Mouse (Mus musculus) layer of hippocampus, postnatal 14 days (tissue): ENCODE measurements around the gene Prr15. TPM values are rescaled to one million over a fixed set of nuclear protein-coding genes. Genes with fewer than 3 reads are reported as not detected.

Source experiments
- DNase-seq, 2 experiments: peaks; one replicate each; pipeline ENCODE4 v3.0.0; 2021 to 2022; ENCODE audit warnings: low spot score in 2 of 2, mixed read lengths in 1 of 2
- long read RNA-seq, 2 experiments: library from polyadenylated mRNA; stranded (forward); transcript quantifications; one replicate each; pipeline ENCODE4 v2.0.0; 2021
- total RNA-seq, 2 experiments: library from RNA; stranded (reverse); gene quantifications; 2 replicates each; pipeline ENCODE4 v1.2.3; 2021

Prr15 gene
- under 1 TPM; 0.62 to 0.99 TPM for total RNA-seq
- long read RNA-seq, experiment 1 = 0 reads
- long read RNA-seq, experiment 2 = 0 reads

DNA sequence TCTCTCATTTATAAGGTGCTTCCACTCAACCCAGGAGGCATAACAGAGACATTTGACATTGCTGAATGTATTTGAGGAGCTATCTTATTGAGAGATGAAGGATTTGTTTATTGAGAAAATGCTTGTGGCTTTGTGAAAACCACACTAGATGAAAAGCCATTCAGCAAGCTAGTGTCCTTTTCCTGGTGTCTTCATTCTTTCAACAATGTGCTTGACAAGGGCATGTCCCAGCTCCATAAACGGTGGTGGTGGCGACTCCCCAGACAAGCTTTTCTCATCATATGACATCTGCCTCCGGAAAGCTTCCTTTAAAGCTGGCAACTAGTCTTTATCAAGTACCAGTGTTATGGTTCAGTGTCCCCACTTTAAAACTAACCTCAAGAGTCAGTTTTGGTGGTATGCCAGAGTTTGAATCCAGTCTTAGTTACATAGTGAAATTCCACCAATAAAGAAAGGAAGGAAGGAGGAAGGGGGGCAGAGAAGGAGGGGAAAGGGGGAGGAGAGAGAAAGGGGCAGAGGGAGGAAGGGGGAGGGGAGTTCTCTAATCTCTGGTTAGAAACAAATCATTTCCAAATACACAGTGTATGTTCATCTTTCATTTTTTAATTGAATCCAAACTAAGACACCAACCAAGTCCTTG lies at the start of gene Prr15:
Prr15 (plus strand) TSS at position 590 of the 640 bp plus-strand sequence.
- DNase-seq = no peak

GRCm38 (mm10) chr6:54277234-54277633 lies 48.4 kb upstream of the Prr15 start:
- peak in 1 of 2 experiments; percentile 32 for DNase-seq

DNA sequence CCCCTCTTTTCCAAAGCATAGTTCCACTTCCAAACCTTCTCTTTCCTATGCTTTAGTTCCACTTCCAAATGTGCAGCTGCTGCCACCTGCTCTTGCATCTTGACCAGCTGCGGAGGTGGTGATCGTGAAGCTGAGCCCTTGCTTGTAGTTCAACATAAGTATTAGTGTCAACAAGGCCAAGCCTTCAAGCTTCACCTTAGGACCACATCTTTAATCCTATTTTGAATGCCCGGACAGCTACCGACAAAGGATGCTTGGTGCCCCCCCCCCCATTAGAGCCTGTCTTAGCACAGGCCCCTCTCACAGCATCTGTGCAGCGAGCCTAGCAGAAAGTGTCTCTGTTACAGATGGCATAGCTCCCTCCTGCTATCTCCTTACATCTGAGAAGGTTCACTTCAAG lies 47.8 kb upstream of the Prr15 start:
- DNase-seq = no peak

DNA sequence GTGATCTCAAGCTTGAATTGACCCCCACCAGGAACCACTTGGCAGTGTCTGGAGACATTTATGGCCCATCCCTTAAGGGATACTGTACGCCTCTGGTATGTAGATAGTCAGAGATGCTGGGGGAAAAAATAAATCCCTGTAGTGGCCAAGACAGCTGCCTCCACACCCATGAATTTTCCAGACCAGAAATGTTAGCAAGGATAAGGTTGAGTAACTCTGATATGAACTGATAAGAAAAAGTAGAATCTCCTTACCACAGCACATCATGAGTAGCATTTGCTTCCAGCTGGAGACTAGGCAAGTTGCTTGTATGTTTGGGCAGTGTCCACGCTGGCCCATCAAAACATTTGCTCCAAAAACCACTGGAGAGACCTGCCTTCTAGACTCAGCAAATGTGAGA lies 47.0 kb upstream of the Prr15 start:
- no peak for DNase-seq

- no peak for DNase-seq
These were observed 46.2 kb upstream of the Prr15 start for GRCm38 (mm10) chr6:54279391-54279790.

DNA sequence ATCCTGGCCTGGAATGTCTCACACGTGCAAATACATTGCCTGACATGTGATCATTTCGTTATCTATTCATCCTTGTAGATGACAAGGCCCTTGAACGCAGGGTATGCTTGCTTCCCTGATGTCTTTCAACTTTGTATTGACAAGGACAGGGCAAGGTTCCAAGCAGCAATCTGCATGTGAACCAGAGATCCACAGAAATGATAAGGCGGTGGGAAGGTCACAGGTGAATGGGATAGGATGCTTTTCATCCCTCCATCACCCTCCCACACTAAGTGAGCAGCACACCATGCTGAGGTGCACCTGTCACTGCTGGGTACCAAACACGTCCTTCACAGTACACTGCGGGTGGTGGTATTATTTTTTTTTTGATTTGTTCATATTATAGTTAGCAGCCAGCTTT lies 45.4 kb upstream of the Prr15 start:
- no peak for DNase-seq

DNA sequence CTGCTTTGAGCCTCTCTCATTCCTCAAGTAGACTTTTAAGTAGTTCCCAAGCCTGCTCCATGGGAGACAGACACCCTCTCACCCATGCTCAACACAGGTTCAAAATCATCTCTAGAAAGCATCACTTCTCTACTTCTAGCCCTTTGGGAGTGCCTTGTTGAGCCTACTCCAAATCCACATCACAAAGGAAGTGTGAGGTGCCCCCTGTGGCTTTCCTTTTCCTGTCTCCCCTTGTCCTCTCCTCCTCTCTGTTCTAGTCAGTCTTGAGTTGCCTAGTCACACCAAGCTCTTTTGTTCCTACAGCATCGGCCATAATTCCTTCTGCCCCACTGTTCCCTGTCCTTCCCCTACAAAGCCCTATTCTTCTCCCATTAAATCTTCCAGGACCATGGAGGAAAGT lies 42.3 kb upstream of the Prr15 start:
- no peak for DNase-seq

DNA sequence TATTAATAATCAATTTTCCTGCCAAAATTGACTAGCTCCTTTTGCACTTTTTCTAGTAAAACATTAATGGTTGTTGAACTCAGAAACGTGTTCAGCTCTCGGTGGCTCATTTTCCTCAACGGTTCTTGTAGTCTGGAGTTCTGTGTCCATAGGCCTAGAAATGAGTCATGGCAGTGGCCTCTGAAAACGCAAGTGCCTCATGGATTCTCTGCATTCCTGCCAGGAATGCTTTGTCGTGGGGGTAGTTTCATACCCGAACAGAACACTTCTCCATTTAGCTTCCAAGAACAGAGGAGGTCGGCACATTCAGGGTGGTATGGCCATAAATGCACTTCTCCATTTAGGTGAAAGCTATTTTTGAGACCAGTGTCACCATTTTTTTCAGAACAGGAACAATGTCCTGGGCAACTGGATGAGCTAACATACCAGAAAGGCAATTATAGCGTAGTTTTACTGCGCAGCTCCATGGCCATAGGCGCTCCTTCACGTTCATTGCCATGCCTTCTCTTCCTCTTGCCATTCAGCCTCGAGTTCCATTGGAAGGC lies 41.4 kb upstream of the Prr15 start:
- no peak for DNase-seq

DNA sequence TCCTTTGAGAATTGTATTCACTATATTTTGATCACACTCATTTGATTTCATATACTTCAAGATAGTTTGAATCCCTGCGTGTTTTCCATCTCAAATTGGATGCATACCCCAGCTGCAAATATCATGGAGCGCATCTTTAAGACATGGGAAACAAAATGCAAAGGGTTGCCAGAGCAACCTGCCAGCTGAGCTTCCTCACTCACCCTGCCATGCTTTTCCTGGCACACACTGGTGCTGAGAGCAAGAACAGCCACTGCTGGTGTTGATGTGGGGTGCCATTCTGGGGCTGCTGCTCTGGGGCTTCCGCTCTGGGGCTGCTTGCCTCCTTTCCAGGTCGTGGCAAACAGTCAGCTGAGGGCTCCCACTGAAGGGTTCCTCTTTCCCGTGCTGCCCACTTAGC lies 38.8 kb upstream of the Prr15 start:
- no peak for DNase-seq

DNA sequence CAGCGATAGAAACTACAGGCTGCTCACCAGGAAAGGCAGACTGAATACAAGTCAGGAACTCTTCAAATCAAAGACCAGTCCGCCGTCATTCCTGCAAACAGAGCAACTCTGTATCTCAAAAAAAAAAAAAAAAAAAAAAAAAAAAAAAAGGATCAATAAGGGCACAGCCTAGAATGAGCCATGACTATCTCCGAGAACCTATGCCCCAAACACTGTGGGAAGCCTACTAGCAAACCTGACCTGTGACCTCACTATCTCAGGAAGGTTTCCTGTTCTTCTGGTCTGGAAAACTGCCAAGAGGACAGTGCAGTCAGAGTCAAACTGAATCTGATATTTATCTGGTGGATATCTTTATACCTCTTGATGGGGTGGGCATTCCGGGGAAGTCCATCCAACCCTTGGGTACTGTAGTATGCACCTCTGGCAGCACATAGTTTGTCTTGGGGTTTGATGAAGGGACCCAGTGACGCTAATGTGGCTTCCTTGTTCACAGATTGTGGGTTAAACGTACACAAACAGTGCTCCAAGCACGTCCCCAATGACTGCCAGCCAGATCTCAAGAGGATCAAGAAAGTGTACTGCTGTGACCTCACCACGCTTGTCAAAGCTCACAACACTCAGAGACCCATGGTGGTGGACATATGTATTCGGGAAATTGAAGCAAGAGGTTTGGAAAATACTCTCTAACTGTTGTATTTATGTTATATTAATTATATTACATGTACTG lies 35.7 kb upstream of the Prr15 start:
- DNase-seq = no peak

DNA sequence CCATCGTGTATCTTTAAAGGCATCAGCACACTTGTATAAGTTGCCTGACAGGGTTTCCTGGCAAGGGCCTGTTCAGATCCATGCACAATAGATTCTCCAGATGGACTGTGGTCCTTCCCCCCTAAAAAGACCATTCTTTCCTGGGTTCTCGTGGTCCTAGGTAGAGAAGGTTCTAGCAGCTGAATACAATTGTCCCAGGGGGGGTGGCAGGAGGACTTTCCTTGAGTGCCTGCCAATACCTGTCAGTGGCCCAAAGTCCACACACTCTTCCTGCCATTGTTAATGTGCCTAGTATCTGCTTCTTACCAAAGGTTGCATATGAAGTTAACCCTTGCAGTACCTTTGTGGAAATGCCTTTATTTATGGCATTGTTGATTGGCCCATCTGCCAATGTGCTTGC lies 28.4 kb upstream of the Prr15 start:
- no peak for DNase-seq

DNA sequence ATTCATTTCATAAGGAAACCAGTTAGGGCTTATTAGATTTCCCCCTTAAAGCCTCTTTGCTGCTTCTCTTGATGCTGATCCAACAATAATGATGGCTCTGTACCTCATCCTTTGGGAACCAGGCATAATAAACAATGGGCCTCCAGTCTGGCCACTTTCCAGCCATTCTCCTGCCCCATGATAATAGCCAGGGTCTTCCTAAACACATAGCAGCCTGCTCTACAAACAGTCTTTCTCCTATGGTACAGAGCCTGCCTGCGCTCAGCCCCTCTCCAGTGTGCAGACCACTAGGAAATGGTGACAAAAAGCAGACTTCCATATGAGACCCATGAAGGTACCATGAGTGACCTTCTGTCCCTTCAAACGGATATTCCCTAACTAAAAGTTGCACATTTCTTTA lies 26.2 kb upstream of the Prr15 start:
- no peak for DNase-seq

DNA sequence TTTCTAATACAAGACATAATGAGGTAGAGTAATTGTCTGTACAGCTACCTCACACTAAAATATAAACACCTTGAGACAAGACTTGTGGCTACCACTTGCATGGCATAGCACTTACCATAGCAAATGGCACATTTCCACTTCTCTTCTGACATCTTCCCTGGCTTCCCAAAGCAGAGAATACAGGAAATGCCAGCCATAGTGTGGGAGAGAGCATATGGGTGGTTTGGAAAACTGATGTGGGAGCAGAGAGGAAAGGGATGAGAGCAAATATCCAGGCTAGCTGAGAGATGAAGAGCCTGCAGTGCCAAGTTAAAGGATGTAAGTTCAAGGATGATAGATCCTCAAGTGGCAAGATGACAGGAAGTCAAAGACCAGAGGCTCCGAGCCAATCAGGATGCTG lies 19.9 kb upstream of the Prr15 start:
- DNase-seq = no peak

- peak in 1 of 2 experiments; percentile 22 for DNase-seq
These were observed 12.6 kb upstream of the Prr15 start for GRCm38 (mm10) chr6:54313071-54313470.

GRCm38 (mm10) chr6:54318618-54319017 lies 7.0 kb upstream of the Prr15 start:
- DNase-seq = no peak

GRCm38 (mm10) chr6:54319198-54319597 lies 6.4 kb upstream of the Prr15 start:
- DNase-seq = no peak

DNA sequence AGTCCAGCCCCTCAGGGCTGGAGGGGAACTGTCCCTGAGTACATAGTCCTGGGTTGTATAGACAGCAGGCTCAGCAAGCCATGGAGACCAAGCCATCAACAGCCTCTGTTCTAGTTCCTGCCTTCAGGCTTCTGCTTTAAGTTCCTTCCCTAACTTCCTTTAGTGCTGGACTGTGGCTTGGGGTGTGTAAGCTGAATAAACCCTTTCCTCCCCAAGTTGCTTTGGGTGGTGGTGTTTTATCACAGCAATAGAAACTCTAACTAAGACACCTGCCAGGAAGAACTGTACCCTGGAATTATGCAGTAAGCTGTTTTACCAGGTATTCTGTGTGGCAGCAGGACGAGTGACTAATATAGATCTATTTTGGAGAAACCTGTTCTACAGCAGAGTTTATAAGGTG lies 5.4 kb upstream of the Prr15 start:
- no peak for DNase-seq

- peak; percentile 29 to 52 for DNase-seq
These were observed 1.3 kb downstream of the Prr15 start for GRCm38 (mm10) chr6:54326671-54327625.

DNA sequence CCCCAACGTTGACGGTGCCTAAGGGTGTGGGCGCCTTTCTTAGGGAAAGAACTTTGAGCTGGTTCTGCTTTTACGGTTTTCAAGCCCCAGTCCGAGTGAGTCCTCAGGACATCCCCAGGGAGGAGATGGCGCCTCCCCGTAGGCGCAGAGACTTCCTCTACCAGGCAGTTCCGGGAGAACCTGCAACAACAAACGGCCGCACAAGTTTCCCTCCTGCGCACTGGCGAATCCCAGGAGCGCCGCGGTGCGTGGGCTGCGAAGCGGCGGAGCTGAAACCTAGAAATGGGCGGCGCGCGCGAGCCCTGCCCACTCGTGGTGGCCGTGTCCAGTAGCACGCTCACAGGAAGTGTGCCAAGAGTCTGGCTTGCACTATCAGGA lies 2.0 kb downstream of the Prr15 start:
- DNase-seq = peak in 1 of 2 experiments; percentile 15

- DNase-seq = no peak
These were observed 3.1 kb downstream of the Prr15 start for GRCm38 (mm10) chr6:54328783-54329182.

GRCm38 (mm10) chr6:54329598-54329997 lies 4.0 kb downstream of the Prr15 start:
- no peak for DNase-seq
